Mouse (Mus musculus): Measurements from ENCODE around the gene Olfr918. TPM values are rescaled to one million over a fixed set of nuclear protein-coding genes. Genes with fewer than 3 reads are reported as not detected.

The Olfr918 gene
- polyA plus RNA-seq, 1 experiment from 2014 or later: not detected

Other genes starting within 250 kb of the Olfr918 start
- gene Olfr901, start 245.1 kb downstream of the Olfr918 start, polyA plus RNA-seq (2014; fragmentation: Nextera tagmentation; extraction: Ambion mirVana): not detected in 2 replicates
- not detected in 2 replicates for gene Olfr902, start 226.9 kb downstream of the Olfr918 start, polyA plus RNA-seq (2014; fragmentation: Nextera tagmentation; extraction: Ambion mirVana)
- gene Olfr904, start 211.5 kb downstream of the Olfr918 start, polyA plus RNA-seq (2014; fragmentation: Nextera tagmentation; extraction: Ambion mirVana): not detected in 2 replicates
- not detected in 2 replicates for gene Olfr905, start 203.5 kb downstream of the Olfr918 start, polyA plus RNA-seq (2014; fragmentation: Nextera tagmentation; extraction: Ambion mirVana)
- gene Olfr906, start 187.5 kb downstream of the Olfr918 start, polyA plus RNA-seq (2014; fragmentation: Nextera tagmentation; extraction: Ambion mirVana): not detected in 2 replicates
- not detected in 2 replicates for gene Olfr907, start 178.8 kb downstream of the Olfr918 start, polyA plus RNA-seq (2014; fragmentation: Nextera tagmentation; extraction: Ambion mirVana)
- gene Olfr911-ps1, start 153.0 kb downstream of the Olfr918 start, polyA plus RNA-seq (2014; fragmentation: Nextera tagmentation; extraction: Ambion mirVana): not detected in 2 replicates
- gene Olfr910, start 136.8 kb downstream of the Olfr918 start, polyA plus RNA-seq (2014; fragmentation: Nextera tagmentation; extraction: Ambion mirVana): not detected in 2 replicates
- gene Olfr912, start 94.4 kb downstream of the Olfr918 start, polyA plus RNA-seq (2014; fragmentation: Nextera tagmentation; extraction: Ambion mirVana): not detected in 2 replicates
- gene Olfr913, start 81.8 kb downstream of the Olfr918 start, polyA plus RNA-seq (2014; fragmentation: Nextera tagmentation; extraction: Ambion mirVana): not detected in 2 replicates
- gene Olfr914, start 69.5 kb downstream of the Olfr918 start, polyA plus RNA-seq (2014; fragmentation: Nextera tagmentation; extraction: Ambion mirVana): not detected in 2 replicates
- not detected in 2 replicates for gene Olfr916, start 14.7 kb downstream of the Olfr918 start, polyA plus RNA-seq (2014; fragmentation: Nextera tagmentation; extraction: Ambion mirVana)
- gene Olfr917, start 8.8 kb downstream of the Olfr918 start, polyA plus RNA-seq (2014; fragmentation: Nextera tagmentation; extraction: Ambion mirVana): not detected in 2 replicates
- gene Olfr919, start 29.1 kb upstream of the Olfr918 start, polyA plus RNA-seq (2014; fragmentation: Nextera tagmentation; extraction: Ambion mirVana): not detected in 2 replicates
- gene Vwa5a, start 43.7 kb upstream of the Olfr918 start, polyA plus RNA-seq (2014; fragmentation: Nextera tagmentation; extraction: Ambion mirVana): 9.1 and 9.7 TPM in 2 replicates
- gene Olfr920, start 77.7 kb upstream of the Olfr918 start, polyA plus RNA-seq (2014; fragmentation: Nextera tagmentation; extraction: Ambion mirVana): not detected in 2 replicates
- not detected in 2 replicates for gene Olfr921, start 98.5 kb upstream of the Olfr918 start, polyA plus RNA-seq (2014; fragmentation: Nextera tagmentation; extraction: Ambion mirVana)
- not detected in 2 replicates for gene Olfr922, start 140.0 kb upstream of the Olfr918 start, polyA plus RNA-seq (2014; fragmentation: Nextera tagmentation; extraction: Ambion mirVana)
- gene Olfr923, start 151.9 kb upstream of the Olfr918 start, polyA plus RNA-seq (2014; fragmentation: Nextera tagmentation; extraction: Ambion mirVana): not detected in 2 replicates
- not detected in 2 replicates for gene Olfr924, start 169.8 kb upstream of the Olfr918 start, polyA plus RNA-seq (2014; fragmentation: Nextera tagmentation; extraction: Ambion mirVana)
- gene Olfr26, start 180.5 kb upstream of the Olfr918 start, polyA plus RNA-seq (2014; fragmentation: Nextera tagmentation; extraction: Ambion mirVana): not detected in 2 replicates
- gene Olfr926, start 202.5 kb upstream of the Olfr918 start, polyA plus RNA-seq (2014; fragmentation: Nextera tagmentation; extraction: Ambion mirVana): not detected in 2 replicates

All from forebrain, embryonic 11.5 days (tissue).